Mouse (Mus musculus): Measurements from ENCODE around the gene Rbfox3.

The Rbfox3 gene

DNA sequence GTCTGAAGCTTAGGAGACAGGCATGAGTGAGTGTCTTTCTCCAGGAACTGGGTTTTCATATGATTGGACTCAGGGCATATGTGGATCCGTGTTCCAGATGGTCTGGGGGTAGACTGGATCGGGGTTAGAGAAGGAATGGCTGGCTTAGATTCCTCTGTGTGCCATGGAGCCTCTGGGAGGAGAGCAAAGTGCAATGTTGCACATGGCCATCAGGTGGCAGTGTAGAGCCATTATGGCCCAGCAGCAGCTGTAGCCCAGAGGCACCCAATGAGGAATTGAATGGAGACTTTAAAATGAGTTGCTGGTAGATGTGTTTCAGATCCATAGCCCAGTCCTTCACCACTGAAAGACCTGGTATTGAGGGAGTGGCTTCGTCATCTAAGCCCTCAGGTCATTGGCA lies 465.6 kb downstream of the Rbfox3 start:
- DNase-seq (ENCODE audit: low spot score in 2 of 2), result peak in 1 of 2 experiments; percentile 72

DNA sequence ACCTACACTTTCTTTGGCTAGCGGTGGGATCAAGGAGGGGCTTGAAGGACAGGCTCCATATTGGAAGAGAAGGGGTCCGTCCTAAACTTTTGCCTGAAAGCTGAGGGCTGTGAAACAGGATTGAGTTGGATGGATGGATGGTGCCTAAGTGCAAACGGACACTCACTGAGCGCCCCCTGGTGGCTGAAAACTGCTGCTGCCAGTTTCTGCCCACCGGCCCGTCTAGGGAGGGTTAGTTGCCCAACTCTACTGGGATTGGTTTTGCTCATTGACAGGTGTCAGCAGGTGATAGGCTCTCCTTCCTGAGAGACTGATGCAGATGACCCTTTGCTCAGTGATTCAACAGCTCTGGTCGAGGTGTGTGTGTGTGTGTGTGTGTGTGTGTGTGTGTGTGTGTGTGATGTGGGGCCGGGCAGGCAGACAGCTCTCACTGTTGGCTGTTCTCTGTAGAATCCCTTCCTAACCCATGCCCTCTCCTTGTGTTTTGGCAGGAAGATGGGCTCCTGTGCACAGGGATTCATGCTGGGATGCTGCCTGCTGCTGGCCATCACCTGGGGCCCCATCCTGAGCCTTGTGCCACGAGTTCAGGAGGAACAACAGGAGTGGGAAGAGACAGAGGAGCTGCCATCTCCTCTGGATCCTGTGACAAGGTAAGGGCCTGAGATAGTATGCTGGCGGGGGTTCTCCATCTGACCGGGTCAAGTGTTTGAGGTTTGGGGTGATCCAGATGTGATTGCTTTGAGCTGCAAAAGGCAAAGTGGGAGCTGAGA lies 468.0 kb downstream of the Rbfox3 start:
- DNase-seq (ENCODE audit: low spot score in 2 of 2), result peak in 1 of 2 experiments; percentile 60

DNA sequence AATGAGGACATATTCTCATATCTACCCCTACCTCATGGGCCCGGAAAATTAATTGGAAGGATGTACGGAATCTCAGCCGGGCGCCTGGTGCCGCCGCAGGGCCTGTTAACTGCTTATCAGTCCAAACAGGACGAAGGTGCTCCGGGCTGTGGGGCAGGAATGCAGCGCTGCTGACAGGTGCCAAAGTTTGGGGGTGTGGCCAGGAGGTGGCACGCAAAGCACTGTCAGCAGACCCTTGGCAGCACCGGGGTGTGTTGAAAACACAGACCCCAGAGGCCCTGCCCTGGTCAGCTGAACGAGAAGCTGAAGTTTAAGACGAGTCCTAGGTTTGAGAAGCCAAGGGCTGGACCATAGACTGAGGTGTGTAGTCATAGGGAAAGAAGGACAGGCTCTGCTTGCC lies 468.7 kb downstream of the Rbfox3 start:
- no peak for DNase-seq (ENCODE audit: low spot score in 2 of 2)

All from left cerebral cortex, adult 9 months (tissue).